Mouse (Mus musculus) liver, embryonic 15.5 days (tissue): ENCODE results near the gene Akr1b10. TPM values are rescaled to one million over a fixed set of nuclear protein-coding genes. Genes with fewer than 3 reads are reported as not detected.
A peak's percentile ranks its signal among the peaks of the same experiment; 100 is the strongest.
"Not testable (repeated sequence)": the region's sequence is repeated elsewhere in the genome, so short reads cannot be mapped to it uniquely, and the experiment has no call there.

Experiments
- ATAC-seq: fragments of 200-750 bp; cut with Nextera tagmentation; 2 replicates; pipeline ENCODE4 v1.8.0; 2017; ENCODE audit warnings: moderate number of reproducible peaks, mild to moderate bottlenecking, moderate library complexity; ENCODE audit not compliant: insufficient read depth
- H3K27ac ChIP-seq: fragments of 300-500 bp; sonication (generic); replicated peaks from 2 replicates; pipeline ENCODE4 v1.5.1; 2015; ENCODE audit warnings: mild to moderate bottlenecking, inconsistent platforms
- H3K27me3 ChIP-seq: fragments of 300-500 bp; sonication (generic); 2 replicates; pipeline ENCODE4 v1.6.1; 2015; ENCODE audit warnings: mild to moderate bottlenecking, inconsistent platforms
- H3K36me3 ChIP-seq: fragments of 300-500 bp; sonication (generic); replicated peaks from 2 replicates; pipeline ENCODE4 v1.6.1; 2015; ENCODE audit warnings: moderate library complexity, mild to moderate bottlenecking, inconsistent platforms
- H3K4me1 ChIP-seq: fragments of 300-500 bp; sonication (generic); replicated peaks from 2 replicates; pipeline ENCODE4 v1.6.1; 2015; ENCODE audit warnings: inconsistent platforms
- H3K4me2 ChIP-seq: fragments of 300-500 bp; sonication (generic); 2 replicates; pipeline ENCODE4 v1.6.1; 2015; ENCODE audit warnings: moderate library complexity, mild to moderate bottlenecking, inconsistent platforms
- H3K4me3 ChIP-seq: fragments of 300-500 bp; sonication (generic); replicated peaks from 2 replicates; pipeline ENCODE4 v1.5.1; 2015; ENCODE audit warnings: mild to moderate bottlenecking, inconsistent platforms
- H3K9ac ChIP-seq: fragments of 300-500 bp; sonication (generic); 2 replicates; pipeline ENCODE4 v1.6.1; 2015; ENCODE audit warnings: moderate library complexity, mild to moderate bottlenecking, inconsistent platforms
- H3K9me3 ChIP-seq: fragments of 300-500 bp; sonication (generic); replicated peaks from 2 replicates; pipeline ENCODE4 v1.6.1; 2016; ENCODE audit warnings: inconsistent platforms
- WGBS: fragments of 180-500 bp; shearing (Covaris S2); methylation state at CpG from one replicate; pipeline ENCODE4 v1.1.7; 2015; ENCODE audit warnings: mixed read lengths; ENCODE audit not compliant: insufficient replicate concordance; 5-methylcytosine and 5-hydroxymethylcytosine counted together
- polyA plus RNA-seq: library from polyadenylated mRNA; unstranded; fragments of >200 nt; fragmentation: Nextera tagmentation; extraction: Ambion mirVana; gene quantifications from 2 replicates; pipeline ENCODE4 v1.2.1, GENCODE M21; 2015

Akr1b10 gene
- polyA plus RNA-seq, 1 experiment from 2014 or later = 8.7 TPM

DNA sequence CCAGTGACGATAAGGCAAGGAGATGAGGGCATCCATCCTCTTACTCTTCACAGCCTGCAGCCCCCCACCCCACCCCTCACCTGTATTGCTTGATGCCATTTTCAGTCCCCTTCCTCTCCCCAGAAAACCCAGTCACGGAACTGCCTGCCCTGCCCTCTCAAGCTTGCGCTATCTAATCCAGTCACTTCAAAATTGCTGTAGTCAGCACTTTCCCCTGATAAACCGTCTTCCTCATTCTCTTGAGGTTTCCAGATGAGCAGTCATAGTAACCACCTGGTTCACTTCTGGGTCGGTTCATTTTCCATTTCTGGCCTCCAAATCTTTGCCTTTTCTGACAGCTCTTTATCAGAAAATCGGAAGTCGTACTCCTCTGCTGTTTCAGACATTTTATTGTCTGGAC lies 10.2 kb upstream of the Akr1b10 start:
- Histone ChIP-seq H3K4me3 (no peak overlapping the region), H3K9ac (no peak overlapping the region), H3K27ac (no peak overlapping the region), H3K4me2 (no peak overlapping the region), H3K36me3 (no peaks in the 10 kb centered on the region), H3K9me3 (no peaks in the 10 kb centered on the region), H3K4me1 (no peaks in the 10 kb centered on the region), H3K27me3 (peaks cover 1% of the 10 kb centered on the region; the same call in 1 of the 2 replicates)
- 48% methylated on average over 7 of the region's 7 CpGs for WGBS
- ATAC-seq = no peak

DNA sequence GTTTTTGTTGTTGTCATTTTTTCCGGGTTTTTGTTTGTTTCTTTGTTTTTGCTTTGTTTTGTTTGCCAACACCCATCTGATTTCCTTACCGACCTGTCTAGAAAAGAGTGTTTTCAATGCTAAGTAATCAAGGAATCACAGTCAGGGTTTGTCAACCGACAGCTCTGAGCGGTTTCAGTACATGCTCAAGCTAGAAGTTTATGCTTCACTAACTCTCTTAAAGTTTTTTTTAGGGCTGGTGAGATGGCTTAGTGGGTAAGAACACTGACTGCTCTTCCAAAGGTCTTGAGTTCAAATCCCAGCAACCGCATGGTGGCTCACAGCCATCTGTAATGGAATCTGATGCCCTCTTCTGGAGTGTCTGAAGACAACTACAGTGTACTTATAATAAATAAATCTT lies 8.1 kb upstream of the Akr1b10 start:
- not testable (repeated sequence) for H3K4me2 ChIP-seq, H3K36me3 ChIP-seq, H3K27me3 ChIP-seq, H3K4me1 ChIP-seq, ATAC-seq, H3K9me3 ChIP-seq, H3K27ac ChIP-seq, H3K4me3 ChIP-seq, H3K9ac ChIP-seq
- WGBS = 67% methylated on average over 5 of the region's 5 CpGs

DNA sequence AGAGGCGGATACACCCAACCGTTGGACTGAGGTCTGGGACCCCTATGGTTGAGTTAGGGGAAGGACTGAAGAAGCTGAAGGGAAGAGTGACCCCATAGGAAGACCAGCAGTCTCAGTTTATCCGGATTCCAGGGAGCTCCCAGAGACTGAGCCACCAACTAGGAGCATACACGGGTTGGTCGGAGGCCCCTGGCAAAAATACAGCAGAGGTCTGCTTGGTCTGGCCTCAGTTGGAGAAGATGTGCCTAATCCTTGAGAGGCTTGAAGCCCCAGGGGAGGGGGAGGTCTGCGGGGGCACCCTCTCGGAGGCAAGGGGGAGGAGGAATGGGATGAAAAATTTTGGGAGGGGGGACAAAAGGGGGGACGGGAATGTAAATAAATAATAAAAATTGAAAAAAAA lies 617 bp upstream of the Akr1b10 start:
- ATAC-seq = no peak
- H3K9me3 ChIP-seq = no peaks in the 10 kb centered on the region
- no peaks in the 10 kb centered on the region for H3K36me3 ChIP-seq
- no peaks in the 10 kb centered on the region for H3K27me3 ChIP-seq
- H3K4me1 ChIP-seq = peaks cover 14% of the 10 kb centered on the region
- WGBS = 43% methylated on average over 8 of the region's 8 CpGs
- H3K4me2 ChIP-seq = peak overlapping the region; percentile 78
- no peak overlapping the region for H3K27ac ChIP-seq
- 0 out of 2 replicates have a peak overlapping the region, but pooled peaks have one; percentile 62 for H3K4me3 ChIP-seq
- no peak overlapping the region for H3K9ac ChIP-seq

DNA sequence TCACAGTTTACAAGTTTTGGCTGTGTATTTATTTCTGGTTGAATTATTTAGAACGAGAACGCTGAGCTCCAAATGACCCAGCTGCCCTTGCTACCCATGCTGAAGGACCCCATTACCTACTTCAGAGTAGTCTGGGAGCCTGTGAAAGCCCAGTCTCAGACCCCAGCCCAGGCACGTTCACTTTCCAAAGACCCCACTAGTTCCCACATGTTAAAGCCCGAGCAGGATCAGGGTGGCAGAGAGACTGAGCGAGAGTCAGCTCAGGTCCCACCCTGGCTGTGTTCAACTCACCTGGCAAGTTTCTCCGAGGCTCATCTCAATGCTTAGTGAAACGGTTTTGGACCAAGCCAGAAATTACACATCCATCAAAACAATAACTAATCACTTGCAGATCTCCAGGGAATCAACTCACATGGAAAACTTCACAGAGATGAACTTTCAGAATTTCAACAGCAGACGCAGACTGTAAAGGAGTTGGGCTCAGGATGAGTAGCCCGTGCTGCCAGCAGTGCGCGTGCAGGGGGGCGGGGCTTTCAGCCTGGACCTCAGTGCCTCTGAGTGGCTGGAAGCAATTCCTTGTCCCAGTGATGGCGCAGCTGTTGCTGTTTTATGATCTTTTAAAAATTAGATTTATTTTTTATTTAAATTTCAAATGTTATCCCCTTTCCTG lies 818 bp downstream of the Akr1b10 start:
- no peak overlapping the region for H3K27ac ChIP-seq
- peak overlapping the region; percentile 42; the same call in 1 of the 2 replicates for H3K9ac ChIP-seq
- WGBS = 4% methylated on average over 13 of the region's 13 CpGs
- H3K4me2 ChIP-seq = peak overlapping the region; percentile 78
- H3K4me1 ChIP-seq = peaks cover 14% of the 10 kb centered on the region
- H3K36me3 ChIP-seq = no peaks in the 10 kb centered on the region; the same call in 1 of the 2 replicates
- peak overlapping the region; percentile 62 for H3K4me3 ChIP-seq
- ATAC-seq = 0 out of 2 replicates have a peak, but pooled peaks have one; percentile 28
- H3K27me3 ChIP-seq = no peaks in the 10 kb centered on the region
- no peaks in the 10 kb centered on the region for H3K9me3 ChIP-seq

DNA sequence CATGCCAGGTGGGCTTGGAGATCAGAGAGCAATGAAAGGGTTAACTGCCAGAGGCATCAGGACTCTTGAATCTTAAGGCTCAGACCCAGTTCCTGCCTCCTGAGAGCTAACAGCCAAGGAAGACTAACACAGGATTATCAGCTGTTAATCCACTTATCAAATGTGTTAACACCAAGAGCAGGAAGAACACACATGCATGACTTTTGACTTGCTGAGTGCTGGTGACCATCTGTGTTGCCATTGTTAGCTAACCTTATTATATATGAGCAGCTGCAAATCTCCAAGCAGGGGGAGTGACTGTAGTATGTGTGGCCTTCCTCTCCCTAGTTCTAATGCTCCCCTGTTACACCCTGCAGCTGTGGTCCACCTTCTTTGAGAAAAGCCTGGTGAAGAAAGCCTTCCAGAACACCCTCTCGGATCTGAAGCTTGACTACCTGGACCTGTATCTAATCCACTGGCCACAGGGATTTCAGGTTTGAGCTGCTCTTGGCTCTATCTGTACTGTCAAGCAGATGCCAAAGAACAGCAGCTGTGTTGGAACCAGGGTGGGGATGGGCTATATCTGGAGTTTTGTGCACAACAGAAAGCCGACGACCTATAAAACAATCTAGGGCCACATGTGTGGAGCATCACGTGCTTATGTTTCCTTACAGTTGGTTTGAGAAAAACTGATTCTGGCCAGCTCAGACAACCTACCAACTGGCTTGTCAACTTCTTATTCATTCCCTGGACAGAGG lies 4.6 kb downstream of the Akr1b10 start:
- H3K9me3 ChIP-seq = no peaks in the 10 kb centered on the region
- WGBS = 74% methylated on average over 4 of the region's 4 CpGs
- no peak overlapping the region for H3K9ac ChIP-seq
- no peaks in the 10 kb centered on the region for H3K27me3 ChIP-seq
- no peak overlapping the region for H3K27ac ChIP-seq
- H3K4me3 ChIP-seq = no peak overlapping the region
- peaks cover 14% of the 10 kb centered on the region for H3K4me1 ChIP-seq
- peaks cover 9% of the 10 kb centered on the region; the same call in 1 of the 2 replicates for H3K36me3 ChIP-seq
- H3K4me2 ChIP-seq = no peak overlapping the region
- no peak for ATAC-seq

DNA sequence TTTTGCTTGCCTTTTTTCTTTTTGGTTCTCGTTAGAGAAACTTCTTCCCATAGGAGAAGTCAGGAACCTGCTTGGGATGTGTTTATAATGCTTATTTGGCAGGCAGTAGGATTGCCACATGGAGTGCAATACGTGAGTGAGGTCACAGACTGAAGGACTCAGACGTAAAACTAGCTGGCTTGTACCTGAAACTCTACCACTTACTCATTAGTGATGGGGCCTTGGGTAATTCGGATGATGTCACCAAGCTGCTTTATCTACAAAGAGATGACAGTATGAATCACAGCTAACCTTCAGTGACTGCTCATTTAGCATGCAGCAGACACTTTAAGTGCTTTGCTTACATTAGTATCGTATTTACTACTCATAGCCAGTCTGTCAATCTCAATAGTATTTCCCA lies 11.9 kb downstream of the Akr1b10 start:
- Histone ChIP-seq H3K4me3 (no peak overlapping the region), H3K9ac (no peak overlapping the region), H3K4me1 (no peaks in the 10 kb centered on the region), H3K9me3 (no peaks in the 10 kb centered on the region), H3K4me2 (no peak overlapping the region), H3K27me3 (no peaks in the 10 kb centered on the region), H3K27ac (no peak overlapping the region), H3K36me3 (peaks cover 6% of the 10 kb centered on the region; the same call in 1 of the 2 replicates)
- ATAC-seq = no peak
- WGBS = 67% methylated on average over 5 of the region's 5 CpGs

DNA sequence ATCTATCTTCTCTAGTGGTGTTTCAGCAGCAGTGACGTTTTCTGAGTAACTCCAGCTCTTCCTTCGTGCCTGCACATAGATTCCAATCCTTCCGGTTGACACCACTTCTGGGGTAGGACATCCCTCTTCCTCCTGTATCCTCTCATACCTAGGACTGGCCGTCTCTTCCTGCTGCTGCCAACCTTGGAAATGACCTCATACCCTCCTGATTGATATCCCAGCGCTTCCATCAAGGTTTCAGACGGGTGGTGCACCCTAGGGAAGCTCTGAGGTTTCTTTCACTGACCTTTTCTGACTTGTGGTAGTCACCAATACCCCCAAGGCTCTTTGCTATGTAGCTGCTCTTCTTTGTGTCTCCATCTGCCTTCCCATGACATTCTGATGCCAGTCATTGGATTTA lies 14.4 kb downstream of the Akr1b10 start:
- WGBS = 63% methylated on average over 6 of the region's 6 CpGs
- no peak overlapping the region for H3K4me2 ChIP-seq
- H3K27me3 ChIP-seq = no peaks in the 10 kb centered on the region
- H3K9ac ChIP-seq = no peak overlapping the region
- no peaks in the 10 kb centered on the region for H3K9me3 ChIP-seq
- no peak overlapping the region for H3K4me3 ChIP-seq
- H3K27ac ChIP-seq = no peak overlapping the region
- no peaks in the 10 kb centered on the region for H3K36me3 ChIP-seq
- ATAC-seq = no peak
- no peaks in the 10 kb centered on the region for H3K4me1 ChIP-seq

DNA sequence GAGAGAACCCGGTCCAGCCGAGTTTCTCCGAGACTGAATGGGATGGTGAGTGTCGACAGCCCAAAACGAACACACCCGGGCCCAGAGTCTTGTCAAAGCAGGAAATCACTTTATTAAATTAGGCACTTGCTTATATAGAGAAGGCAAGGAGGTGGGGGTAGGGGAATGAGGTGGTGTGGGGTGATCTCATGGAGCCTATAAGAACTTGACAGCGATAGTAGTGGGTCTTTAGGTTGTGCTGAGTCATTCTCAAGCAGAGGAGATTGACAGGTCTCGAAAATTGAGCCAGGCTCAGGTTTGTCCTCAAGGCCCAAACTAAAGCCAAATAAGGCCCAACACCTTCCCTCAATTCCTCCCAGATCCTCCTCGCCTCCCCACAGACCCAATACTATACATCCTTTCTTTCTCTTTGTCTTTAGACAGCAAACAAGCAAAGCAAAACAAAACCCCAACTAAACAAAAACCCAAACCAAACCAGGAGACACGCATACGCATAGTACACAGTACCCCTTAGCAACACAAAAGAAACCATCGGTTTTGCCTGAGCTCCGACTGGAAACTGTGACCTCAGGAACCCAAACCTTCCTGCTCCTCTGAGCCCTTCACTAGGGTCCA lies 15.7 kb downstream of the Akr1b10 start:
- Histone ChIP-seq H3K4me1 (no peaks in the 10 kb centered on the region), H3K4me3 (no peak overlapping the region), H3K4me2 (no peak overlapping the region), H3K9me3 (no peaks in the 10 kb centered on the region), H3K36me3 (no peaks in the 10 kb centered on the region), H3K27me3 (no peaks in the 10 kb centered on the region), H3K9ac (no peak overlapping the region), H3K27ac (no peak overlapping the region)
- ATAC-seq = no peak
- 66% methylated on average over 13 of the region's 13 CpGs for WGBS

DNA sequence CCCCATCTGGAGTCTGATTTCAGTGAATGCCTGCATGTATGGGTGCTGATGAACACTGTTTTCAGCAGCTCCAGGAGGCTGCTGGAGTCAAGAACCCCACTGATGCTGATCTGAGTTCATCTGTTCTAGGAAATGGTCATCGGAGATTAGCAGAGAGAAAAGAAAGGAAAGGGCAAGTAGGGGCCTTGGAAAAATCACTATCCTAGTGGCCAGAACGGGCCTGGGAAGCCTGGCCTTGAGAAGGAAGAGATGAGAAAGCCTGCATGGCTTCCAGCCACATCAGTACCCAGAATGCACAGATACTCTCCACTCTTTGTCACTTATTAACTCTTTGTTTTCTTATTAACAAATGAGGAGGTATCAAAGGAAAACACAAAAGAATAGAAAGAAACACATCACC lies 16.7 kb downstream of the Akr1b10 start:
- ATAC-seq = no peak
- no peaks in the 10 kb centered on the region for H3K9me3 ChIP-seq
- no peak overlapping the region for H3K4me2 ChIP-seq
- no peak overlapping the region for H3K27ac ChIP-seq
- no peaks in the 10 kb centered on the region for H3K27me3 ChIP-seq
- H3K4me3 ChIP-seq = no peak overlapping the region
- no peaks in the 10 kb centered on the region for H3K4me1 ChIP-seq
- WGBS = 69% methylated on average over 2 of the region's 2 CpGs
- H3K36me3 ChIP-seq = no peaks in the 10 kb centered on the region
- H3K9ac ChIP-seq = no peak overlapping the region

DNA sequence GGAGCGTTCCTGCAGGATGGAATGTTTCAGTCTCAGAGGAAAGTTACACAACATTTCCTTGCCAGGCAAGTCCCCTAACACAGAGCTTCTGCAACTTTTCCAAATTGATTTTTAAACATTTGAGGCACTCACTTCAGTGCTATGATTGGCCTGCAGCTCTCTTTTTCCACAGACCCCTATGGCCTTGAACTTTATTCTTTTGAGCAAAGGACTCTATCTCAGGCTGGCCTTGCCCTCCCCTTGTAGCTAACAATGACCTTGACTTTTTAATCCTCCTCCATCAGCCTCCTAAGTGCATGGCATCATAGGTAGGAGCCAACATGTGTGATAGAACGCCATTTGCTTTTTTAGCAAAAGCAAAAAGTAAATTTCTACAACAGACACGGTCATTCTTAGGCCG lies 22.7 kb downstream of the Akr1b10 start:
- Histone ChIP-seq H3K4me1 (no peaks in the 10 kb centered on the region), H3K36me3 (no peaks in the 10 kb centered on the region), H3K4me2 (no peak overlapping the region), H3K4me3 (no peak overlapping the region), H3K9me3 (no peaks in the 10 kb centered on the region), H3K27me3 (no peaks in the 10 kb centered on the region), H3K27ac (no peak overlapping the region), H3K9ac (no peak overlapping the region)
- WGBS = 71% methylated on average over 4 of the region's 4 CpGs
- no peak for ATAC-seq

DNA sequence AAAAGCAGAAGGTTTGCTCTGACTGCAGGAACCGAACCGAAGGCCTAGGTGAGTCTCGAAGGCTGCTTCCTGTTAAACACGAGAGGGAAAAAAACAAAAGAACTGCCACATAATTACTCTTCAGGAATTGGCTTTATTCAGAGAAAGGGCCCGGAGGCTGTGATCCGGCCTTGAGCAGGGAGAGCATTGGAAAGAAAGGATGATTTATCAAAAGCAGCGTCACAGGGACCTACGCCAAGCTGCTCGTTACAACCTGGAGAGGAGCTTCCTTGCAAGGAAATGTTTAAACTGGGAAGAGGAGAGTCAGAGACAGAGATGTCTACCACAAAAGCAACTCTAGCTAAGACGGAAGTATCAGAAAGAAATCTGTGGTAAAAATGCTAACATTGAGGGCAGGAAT lies 23.4 kb downstream of the Akr1b10 start:
- Histone ChIP-seq H3K9ac (no peak overlapping the region), H3K4me3 (no peak overlapping the region), H3K36me3 (no peaks in the 10 kb centered on the region), H3K4me1 (peaks cover 5% of the 10 kb centered on the region; the same call in 1 of the 2 replicates), H3K4me2 (no peak overlapping the region), H3K9me3 (no peaks in the 10 kb centered on the region), H3K27me3 (no peaks in the 10 kb centered on the region), H3K27ac (no peak overlapping the region)
- ATAC-seq = no peak
- 69% methylated on average over 10 of the region's 10 CpGs for WGBS
